Mouse (Mus musculus) left cerebral cortex, postnatal 10 days (tissue): ENCODE results near the gene Taf15. TPM values are rescaled to one million over a fixed set of nuclear protein-coding genes. Genes with fewer than 3 reads are reported as not detected.
A peak's percentile ranks its signal among the peaks of the same experiment; 100 is the strongest.

ENCODE experiments used
- DNase-seq, 2 experiments: peaks; one replicate each; pipeline ENCODE4 v3.0.0; 2021 to 2022; ENCODE audit warnings: low spot score in 2 of 2, mixed read lengths in 1 of 2; ENCODE audit errors: extremely low spot score in 1 of 2
- intact Hi-C: fragments of 180-260 bp; cut with DNase I; formaldehyde crosslinking; loops from one replicate; pipeline ENCODE4 v1.15.1; 2025
- total RNA-seq, 2 experiments: library from RNA; stranded (reverse); gene quantifications; 2 replicates each; pipeline ENCODE4 v1.2.3; 2021

Gene Taf15
- total RNA-seq, 2 experiments from 2014 or later = 68.8 to 71.9 TPM

- intact Hi-C loops = no loop called here
- DNase-seq = no peak
Measured at GRCm38 (mm10) chr11:83451281-83451680, 21.6 kb upstream of the Taf15 start.

DNA sequence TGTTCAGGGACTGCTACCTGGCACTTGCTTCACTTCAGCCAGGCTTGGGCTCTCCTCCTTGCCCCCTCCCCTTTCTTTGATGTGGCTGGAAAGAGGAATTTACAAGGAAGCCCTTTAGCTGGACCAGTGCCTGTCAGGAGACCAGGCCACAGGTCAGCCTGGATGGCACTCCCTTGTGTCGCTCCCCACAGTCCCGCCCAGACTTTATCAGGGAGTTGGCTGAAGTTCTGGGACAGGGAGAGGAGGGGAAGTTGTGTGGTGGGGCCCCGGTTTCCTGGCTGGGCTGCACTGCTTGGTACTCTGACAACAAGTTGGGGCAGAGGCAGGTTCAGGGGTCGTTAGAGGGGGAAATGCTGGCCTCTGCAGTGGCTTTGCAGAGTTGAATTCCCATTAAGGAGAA is 18.3 kb upstream of the Taf15 start:
- DNase-seq = peak in 1 of 2 experiments; percentile 51
- intact Hi-C loops = no loop called here

DNA sequence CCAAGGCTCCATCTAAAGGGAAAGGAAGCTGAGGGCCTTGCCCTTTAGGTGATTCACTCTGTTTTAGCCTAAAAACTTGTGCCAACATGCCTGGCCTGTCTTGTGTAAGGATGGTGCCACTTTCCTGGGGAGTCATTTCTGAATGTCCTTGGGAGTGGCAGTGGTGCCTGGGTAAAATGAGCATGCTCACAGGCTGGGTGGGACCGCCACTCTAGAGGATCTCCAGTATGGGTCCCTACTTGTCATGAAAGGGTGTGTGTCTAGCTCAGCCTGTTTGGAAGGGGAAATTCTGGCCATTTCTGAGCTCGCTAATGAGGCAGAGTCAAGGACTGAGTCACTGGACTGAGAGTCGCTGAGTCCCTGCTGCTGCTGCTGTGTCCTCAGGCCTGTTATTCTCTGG is 17.3 kb upstream of the Taf15 start:
- DNase-seq = no peak
- intact Hi-C loops = no loop called here

DNA sequence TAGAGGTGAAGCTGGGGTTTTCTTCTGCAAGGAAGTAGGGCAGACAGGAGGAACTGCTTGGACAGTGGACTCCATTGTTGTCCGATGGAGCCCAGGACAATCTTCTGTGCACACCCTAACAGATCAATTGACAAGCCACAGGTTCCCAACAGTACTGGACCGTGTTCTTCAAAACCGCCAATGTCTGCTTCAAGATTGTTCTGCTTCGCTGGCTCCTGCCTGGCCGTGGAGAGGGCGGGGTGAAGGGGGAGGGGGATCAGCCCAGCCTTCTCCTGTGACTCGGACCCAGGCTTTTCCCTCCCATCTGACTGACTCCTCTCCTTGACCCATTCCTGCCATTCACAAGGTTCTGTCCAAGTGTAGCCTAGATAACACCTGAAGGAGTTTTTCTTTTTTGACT is 15.6 kb upstream of the Taf15 start:
- DNase-seq = peak in 1 of 2 experiments; percentile 13
- intact Hi-C loops = no loop called here

GRCm38 (mm10) chr11:83457912-83458601 is 14.8 kb upstream of the Taf15 start:
- intact Hi-C loops = no loop called here
- DNase-seq = no peak

GRCm38 (mm10) chr11:83461462-83462027 is 11.3 kb upstream of the Taf15 start:
- peak in 1 of 2 experiments; percentile 7 for DNase-seq
- intact Hi-C loops = no loop called here

DNA sequence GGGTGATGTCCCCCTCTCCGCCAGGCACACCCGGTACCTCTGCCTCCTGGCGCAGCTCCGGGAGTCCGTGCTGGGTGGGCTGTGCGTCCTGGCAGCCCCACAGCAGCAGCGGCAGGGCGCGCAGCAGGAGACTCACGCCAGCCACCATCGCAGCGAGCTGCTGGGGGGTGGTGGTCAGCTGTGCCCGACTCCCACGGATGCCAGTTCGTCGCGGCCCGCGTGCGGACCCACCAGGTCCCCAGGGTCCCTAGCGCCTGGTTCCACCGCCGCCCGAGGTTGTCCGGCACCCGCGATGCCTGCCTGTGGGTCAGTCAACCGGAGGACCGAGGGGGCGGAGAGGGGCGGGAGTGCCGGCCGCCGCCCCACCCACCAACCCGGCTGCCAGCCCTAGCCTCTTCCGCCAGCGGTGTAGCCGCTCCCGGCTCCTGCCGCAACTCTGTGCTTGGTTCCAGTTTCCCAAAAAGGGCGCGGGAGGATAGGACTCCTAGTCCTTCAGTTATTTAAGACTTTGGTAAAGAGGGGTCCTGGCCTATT is 10.1 kb upstream of the Taf15 start, which contains the start of gene Mmp28:
Mmp28 (minus strand) TSS at position 361 of the 534 bp plus-strand sequence.
- intact Hi-C loops = no loop called here
- DNase-seq = peak in 1 of 2 experiments; percentile 84

- intact Hi-C loops = no loop called here
- peak in 1 of 2 experiments; percentile 47 for DNase-seq
Measured at GRCm38 (mm10) chr11:83465976-83466375, 6.9 kb upstream of the Taf15 start.

GRCm38 (mm10) chr11:83467120-83467652 is 5.7 kb upstream of the Taf15 start:
- intact Hi-C loops = no loop called here
- DNase-seq = peak; percentile 36 to 92

DNA sequence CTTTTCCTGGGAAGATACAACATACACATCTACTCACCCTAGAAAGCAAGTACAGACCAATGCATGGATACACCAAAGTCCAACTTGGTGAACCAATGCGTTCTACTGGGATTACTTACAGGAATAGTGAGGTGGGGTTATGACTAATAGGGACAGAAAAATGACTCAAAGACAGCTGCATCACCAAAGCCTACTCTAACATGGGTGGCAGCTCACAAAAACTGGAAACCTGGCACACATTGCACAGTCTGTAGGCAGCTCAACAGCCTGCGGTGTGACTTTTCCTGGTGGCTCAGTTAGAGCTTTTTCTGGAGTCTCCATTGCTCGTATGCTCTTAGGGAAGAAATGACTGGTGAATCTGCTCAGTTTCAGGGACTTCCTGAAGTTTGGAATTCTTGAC is 4.1 kb upstream of the Taf15 start:
- no peak for DNase-seq
- intact Hi-C loops = no loop called here

- intact Hi-C loops = loop anchor here (1.0 kb wide), 1 partner anchor 28 kb away; no protein-coding TSS in a partner anchor
- no peak for DNase-seq
Measured at GRCm38 (mm10) chr11:83471766-83472165, 1.1 kb upstream of the Taf15 start.

DNA sequence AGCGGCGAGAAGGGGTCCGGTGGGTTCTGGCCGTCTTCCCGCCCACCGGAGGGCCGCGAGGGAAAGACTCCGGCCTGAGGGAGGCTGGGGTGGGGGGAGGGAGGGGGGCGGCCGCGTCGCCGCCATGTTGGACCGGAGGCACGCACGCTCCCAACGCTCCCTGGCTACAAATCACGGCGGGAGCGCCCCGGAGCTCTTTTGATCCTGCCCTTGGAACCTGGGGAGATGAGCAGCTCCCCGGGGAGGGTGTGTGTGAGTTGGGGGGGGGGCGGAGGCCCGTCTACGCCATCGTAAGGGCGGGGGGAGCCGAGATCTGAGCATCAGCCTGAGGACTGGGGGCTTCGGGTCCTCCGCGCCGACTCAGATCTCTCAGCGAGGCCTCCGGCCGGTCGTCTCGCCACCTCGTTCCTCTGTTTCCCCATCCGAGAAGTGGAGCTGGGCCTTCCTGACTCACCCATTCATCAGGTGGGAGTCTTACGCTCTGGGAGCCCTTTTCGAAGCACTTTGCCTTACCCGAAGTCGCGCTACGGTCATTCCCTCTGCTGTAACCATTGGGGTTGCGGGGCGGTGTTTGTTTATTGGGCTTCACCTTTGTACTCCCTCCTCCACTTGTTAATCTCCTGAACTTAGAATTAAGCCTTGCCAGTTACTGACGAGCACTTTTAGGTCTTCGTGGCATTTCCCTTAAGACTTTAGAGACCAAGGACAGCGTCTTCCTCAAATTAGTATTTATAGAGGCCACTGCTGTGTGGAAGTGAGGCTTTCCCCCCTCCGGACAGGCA is 540 bp downstream of the Taf15 start:
- intact Hi-C loops = no loop called here
- no peak for DNase-seq

DNA sequence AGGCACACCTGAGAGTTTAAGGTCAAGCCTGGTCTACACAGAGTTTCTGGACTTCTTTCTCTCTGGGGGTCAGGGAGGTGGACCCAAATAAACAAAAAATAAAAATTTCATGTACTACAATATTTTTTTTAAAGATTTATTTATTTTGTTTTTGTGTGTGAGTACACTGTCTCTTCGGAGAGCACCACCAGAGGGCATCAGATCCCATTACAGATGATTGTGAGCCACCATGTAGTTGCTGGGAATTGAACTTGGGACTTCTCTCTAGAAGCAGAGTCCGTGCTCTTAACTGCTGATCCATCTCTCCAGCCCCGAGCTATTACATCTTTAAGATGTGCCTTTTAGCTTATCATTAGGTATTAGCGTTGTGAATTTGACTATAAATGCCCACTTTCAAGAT is 18.6 kb downstream of the Taf15 start:
- DNase-seq = no peak
- intact Hi-C loops = no loop called here

DNA sequence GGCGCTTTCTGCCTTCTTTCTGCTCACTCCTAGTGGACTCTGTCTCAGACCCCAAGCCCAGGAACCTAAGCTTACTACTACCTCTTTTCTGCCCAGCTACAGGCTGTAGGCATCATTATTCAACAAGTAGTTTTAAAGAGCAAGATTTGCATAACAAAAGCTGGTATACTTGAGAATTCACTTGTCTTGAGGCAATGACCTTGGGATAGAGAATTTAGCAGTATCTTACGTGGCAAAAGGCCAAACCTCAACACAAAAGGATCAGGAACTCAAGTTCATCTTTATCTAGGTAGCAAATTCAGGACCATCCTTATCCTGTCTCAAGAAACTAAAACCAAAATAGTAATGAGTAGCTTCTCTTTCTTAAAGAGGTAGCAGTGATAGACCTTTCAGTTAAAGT is 22.7 kb downstream of the Taf15 start:
- intact Hi-C loops = no loop called here
- DNase-seq = no peak

- DNase-seq = no peak
- intact Hi-C loops = no loop called here
Measured at GRCm38 (mm10) chr11:83504308-83504707, 31.4 kb downstream of the Taf15 start.

DNA sequence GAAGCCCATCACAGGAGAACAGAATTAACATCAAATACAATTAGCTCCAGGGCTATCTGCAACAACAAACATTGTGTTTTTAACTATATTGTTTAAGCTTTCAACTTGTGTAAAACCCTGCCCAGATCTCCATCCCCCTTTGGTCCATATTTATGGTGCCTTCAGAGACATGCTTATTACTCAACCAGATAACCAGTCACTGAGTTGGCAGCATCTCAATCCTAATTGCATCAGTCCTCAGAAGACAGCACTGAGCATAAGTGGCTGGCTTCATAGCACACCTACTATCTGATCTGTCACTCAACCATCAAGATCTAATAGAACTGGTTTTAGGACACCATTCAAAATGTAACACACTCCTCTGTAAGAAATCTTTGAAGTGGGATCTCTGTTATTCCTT is 36.6 kb downstream of the Taf15 start:
- intact Hi-C loops = no loop called here
- DNase-seq = no peak

DNA sequence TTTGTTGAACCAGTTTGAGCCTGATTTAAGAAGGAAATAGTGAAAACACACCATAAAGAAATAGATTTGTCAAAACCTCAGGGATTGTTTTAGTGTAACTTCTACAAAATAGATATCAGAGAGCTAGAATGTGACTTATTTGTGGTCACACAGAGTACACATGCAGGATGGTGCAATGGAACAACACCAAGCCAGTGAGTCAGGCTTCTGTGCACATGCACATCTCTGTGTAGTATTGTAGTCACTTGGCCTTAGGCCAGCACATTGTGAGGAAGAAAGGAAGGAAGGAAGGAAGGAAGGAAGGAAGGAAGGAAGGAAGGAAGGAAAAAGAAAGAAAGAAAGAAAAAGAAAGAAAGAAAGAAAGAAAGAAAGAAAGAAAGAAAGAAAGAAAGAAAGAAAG is 44.3 kb downstream of the Taf15 start:
- intact Hi-C loops = no loop called here
- no peak for DNase-seq

DNA sequence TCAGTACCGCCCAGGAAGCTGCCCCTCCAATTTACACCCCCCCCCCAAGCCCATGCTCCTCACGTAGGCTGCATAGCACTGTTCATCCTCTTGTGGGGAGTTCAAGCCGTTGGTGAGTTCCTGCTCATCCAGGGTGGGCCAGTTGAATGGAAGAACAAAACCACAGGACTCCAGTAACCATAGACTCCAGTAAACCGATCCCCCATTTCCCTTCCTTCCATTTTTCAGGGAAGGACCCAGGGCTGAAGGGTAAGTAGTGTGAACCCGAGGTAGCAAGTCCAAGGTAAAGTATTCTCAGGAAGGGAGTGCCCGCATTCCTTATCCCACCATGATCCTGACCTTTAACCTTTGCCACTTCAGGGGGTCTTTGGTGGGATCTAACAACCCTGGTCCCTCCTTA is 45.5 kb downstream of the Taf15 start:
- DNase-seq = no peak
- intact Hi-C loops = no loop called here

- no peak for DNase-seq
- intact Hi-C loops = no loop called here
Measured at GRCm38 (mm10) chr11:83522075-83522474, 49.2 kb downstream of the Taf15 start, which contains the start of gene Heatr9. Gene Heatr9, minus strand, starts transcription at chr11:83522175.
